Mouse (Mus musculus): Measurements from ENCODE around the gene Pitpnm2.

The Pitpnm2 gene

DNA sequence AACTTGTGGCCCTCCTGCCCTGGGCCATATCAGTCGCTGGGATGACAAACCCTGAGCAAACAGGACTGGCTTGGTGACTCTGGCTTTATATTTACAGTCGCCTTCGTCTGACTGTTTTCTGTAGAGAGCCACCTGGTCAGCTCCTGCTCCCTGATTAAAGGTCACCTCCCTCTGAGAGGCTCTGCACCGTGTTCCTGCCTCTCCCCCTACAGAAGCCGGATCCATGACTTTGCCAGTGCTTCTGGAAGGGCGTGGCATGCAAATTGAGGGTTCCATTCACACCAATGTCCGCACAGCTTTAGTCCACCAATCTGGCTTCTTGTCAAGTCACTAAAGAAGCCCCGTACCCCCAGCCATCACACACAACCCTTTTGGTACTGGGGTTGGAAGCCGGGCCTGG lies 173.0 kb downstream of the Pitpnm2 start:
- no peak for DNase-seq (ENCODE audit: extremely low spot score, low read depth, low spot score)

DNA sequence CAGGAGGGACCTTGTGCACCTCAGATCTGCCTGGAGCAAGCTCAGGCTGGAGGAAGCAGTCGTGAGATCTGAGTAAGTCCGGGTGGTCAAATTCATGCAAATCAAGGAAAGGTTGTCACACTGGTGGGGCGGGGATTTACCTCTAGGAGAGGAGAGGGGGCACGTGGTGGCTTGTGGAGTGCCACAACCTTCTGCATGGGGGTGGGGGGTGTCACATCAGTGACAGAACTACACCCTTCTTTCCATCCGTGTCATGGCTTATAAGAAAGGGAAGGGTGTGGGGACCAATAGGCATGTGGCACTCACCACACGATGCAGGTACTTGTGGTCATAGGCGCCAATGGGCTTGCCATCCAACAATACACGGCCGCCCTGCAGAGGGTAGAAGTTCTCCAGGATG lies 173.8 kb downstream of the Pitpnm2 start:
- DNase-seq (ENCODE audit: extremely low spot score, low read depth, low spot score) = no peak

DNA sequence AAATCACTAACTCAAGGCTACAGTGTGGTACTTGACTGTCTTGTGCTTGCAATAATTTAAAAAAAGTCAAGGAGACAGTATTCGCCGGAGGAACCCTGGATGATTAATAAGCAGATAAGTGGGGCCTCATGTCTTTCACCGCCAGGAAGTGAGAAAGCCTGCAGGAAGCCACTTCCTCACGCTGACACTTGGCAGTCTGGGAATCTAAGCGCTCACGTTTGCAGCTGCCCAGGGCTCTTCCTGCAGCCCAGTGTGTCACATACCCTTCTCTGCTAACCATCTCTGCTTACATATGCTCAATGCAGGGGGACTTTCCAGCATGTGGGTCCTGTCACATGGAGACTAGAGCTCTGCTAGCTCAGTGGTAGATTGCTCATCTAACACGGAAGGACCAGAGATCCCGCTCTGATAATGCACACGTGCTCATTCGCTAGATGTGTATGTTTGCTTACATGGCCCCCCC lies 174.7 kb downstream of the Pitpnm2 start:
- DNase-seq (ENCODE audit: extremely low spot score, low read depth, low spot score) = no peak

DNA sequence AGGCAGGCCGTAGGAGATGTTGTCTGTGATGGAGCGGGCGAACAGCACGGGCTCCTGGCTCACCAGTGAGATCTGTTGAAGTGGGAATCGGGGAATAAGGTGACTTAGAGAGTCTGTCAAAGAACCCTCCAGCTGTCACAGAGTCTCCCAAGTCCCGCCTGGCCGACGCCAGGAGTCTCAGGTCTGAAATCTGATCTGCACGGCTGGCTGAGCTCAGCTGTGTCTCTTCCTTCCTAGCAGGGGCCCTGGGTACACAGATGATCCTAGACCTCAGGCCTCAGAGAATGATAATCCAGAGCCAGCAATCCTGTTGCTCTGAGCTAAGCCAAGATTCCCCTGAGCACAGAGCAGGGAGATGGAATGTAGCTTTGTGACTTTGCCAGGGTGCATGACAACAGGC lies 175.9 kb downstream of the Pitpnm2 start:
- DNase-seq (ENCODE audit: extremely low spot score, low read depth, low spot score) = no peak

DNA sequence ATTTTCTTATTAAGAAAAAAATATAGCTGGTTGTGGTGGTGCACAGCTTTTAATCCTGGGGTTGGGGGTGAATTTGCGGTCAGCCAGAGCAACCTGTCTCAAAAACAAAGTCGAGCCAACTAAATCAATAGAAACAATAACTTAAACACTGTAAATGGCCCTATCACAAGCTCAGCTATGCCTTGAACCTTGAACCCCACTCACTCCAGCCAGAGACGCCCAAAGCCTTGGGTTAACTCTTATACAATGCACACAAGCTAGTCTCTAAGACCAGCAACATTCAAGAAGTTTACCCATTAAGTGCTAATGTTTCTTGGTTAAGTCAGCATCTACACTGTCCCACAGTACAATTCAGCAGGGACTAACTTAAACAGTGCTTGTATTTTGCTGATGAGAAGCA lies 179.9 kb downstream of the Pitpnm2 start:
- DNase-seq (ENCODE audit: extremely low spot score, low read depth, low spot score) = no peak

Data from hindlimb bud, embryonic 11.5 days (tissue).